Comparison of ENCODE assay signal across 8 mouse cellular contexts in genomic region chr13:55212361-55213137, GRCm38 (mm10). TPM values are rescaled to one million over a fixed set of nuclear protein-coding genes. Genes with fewer than 3 reads are reported as not detected.
DNase-seq lines count a peak whose midpoint lies in the region; ATAC-seq and TF ChIP-seq lines count a peak whose summit lies in the region.

No protein-coding gene starts in this region.

- H3K9me3 ChIP-seq in G1E (replicated peaks): peaks cover 27% of the 10 kb centered on the region
- H3K9me3 ChIP-seq in forebrain, embryonic 11.5 days (ENCODE audit: control insufficient read depth, low read length): no peaks in the 10 kb centered on the region
- no peaks in the 10 kb centered on the region for H3K9me3 ChIP-seq in heart, postnatal 0 days (replicated peaks; ENCODE audit: control insufficient read depth, low read length)
- H3K9me3 ChIP-seq in lung, embryonic 14.5 days (ENCODE audit: low read depth, low read length): no peaks in the 10 kb centered on the region

- H3K4me2 ChIP-seq in forebrain, embryonic 11.5 days (ENCODE audit: low read depth, low read length, severe bottlenecking): peak overlapping the region; percentile 88
- peak overlapping the region; percentile 87 for H3K4me2 ChIP-seq in heart, postnatal 0 days (ENCODE audit: low read depth, low read length)
- H3K4me2 ChIP-seq in lung, embryonic 14.5 days: peak overlapping the region; percentile 95

- peaks cover 45% of the 10 kb centered on the region for H3K4me1 ChIP-seq in G1E (ENCODE audit: insufficient read depth, low read depth, low read length)
- peaks cover 21% of the 10 kb centered on the region for H3K4me1 ChIP-seq in forebrain, embryonic 11.5 days (replicated peaks; ENCODE audit: control insufficient read depth, insufficient read depth, low read length)
- peaks cover 34% of the 10 kb centered on the region for H3K4me1 ChIP-seq in heart, postnatal 0 days (ENCODE audit: control insufficient read depth, insufficient read depth)
- H3K4me1 ChIP-seq in lung, embryonic 14.5 days (ENCODE audit: insufficient read depth): peaks cover 26% of the 10 kb centered on the region

- under 1% methylated on average over 57 of the region's 58 CpGs for WGBS in forebrain, embryonic 11.5 days
- WGBS in heart, postnatal 0 days: under 1% methylated on average over 54 of the region's 58 CpGs
- WGBS in lung, embryonic 14.5 days: under 1% methylated on average over 58 of the region's 58 CpGs

- 0 out of 2 replicates have a peak, but pooled peaks have one; percentile 29 for TF ChIP-seq EP300 in heart, postnatal 0 days (IDR thresholded peaks at IDR 0.05; ENCODE audit: low read depth)

- DNase-seq in G1E (ENCODE audit: low spot score): peak; percentile 53
- DNase-seq in c-Kit-negative CD71-positive TER-119-positive erythroid progenitor cells, embryonic 14.5 days (ENCODE audit: low read depth, low spot score): peak; percentile 40
- peak; percentile 82 for DNase-seq in forebrain, embryonic 11.5 days (ENCODE audit: low spot score)
- DNase-seq in heart, postnatal 0 days (ENCODE audit: low spot score): peak; percentile 66
- DNase-seq in kidney, postnatal 4 days: peak; percentile 73 to 83
- DNase-seq in lung, embryonic 14.5 days: peak; percentile 66
- peak; percentile 75 for DNase-seq in retina, postnatal 1 day
- peak; percentile 58 for DNase-seq in urinary bladder, postnatal 14 days (ENCODE audit: low spot score)

- H3K36me3 ChIP-seq in G1E (replicated peaks): peaks cover 34% of the 10 kb centered on the region
- H3K36me3 ChIP-seq in forebrain, embryonic 11.5 days (ENCODE audit: control insufficient read depth, insufficient read depth, low read length): peaks cover 4% of the 10 kb centered on the region; the same call in 1 of the 2 replicates
- H3K36me3 ChIP-seq in heart, postnatal 0 days (replicated peaks; ENCODE audit: control insufficient read depth, insufficient read depth, low read length): peaks cover 25% of the 10 kb centered on the region
- peaks cover 43% of the 10 kb centered on the region for H3K36me3 ChIP-seq in lung, embryonic 14.5 days (ENCODE audit: insufficient read depth)

- no peak for TF ChIP-seq CTCF in G1E (IDR thresholded peaks at IDR 0.05; ENCODE audit: low read depth, low read length)
- TF ChIP-seq CTCF in heart, postnatal 0 days (IDR thresholded peaks at IDR 0.05; ENCODE audit: low read depth): no peak
- TF ChIP-seq CTCF in lung, embryonic 14.5 days (IDR thresholded peaks at IDR 0.05; ENCODE audit: low read depth): no peak

- peak overlapping the region; percentile 83 for H3K9ac ChIP-seq in forebrain, embryonic 11.5 days (ENCODE audit: low read length)
- peak overlapping the region; percentile 95 for H3K9ac ChIP-seq in heart, postnatal 0 days (replicated peaks; ENCODE audit: low read depth, low read length)
- H3K9ac ChIP-seq in lung, embryonic 14.5 days: peak overlapping the region; percentile 93

- peaks cover 9% of the 10 kb centered on the region; the same call in 1 of the 2 replicates for H3K27me3 ChIP-seq in G1E (ENCODE audit: insufficient read depth, low read length)
- no peaks in the 10 kb centered on the region for H3K27me3 ChIP-seq in forebrain, embryonic 11.5 days (ENCODE audit: control insufficient read depth, insufficient read depth, low read length)
- no peaks in the 10 kb centered on the region for H3K27me3 ChIP-seq in heart, postnatal 0 days (ENCODE audit: control insufficient read depth, insufficient read depth, low read length)
- no peaks in the 10 kb centered on the region for H3K27me3 ChIP-seq in lung, embryonic 14.5 days (ENCODE audit: insufficient read depth, low read length)

- peak overlapping the region; percentile 88 for H3K4me3 ChIP-seq in G1E (ENCODE audit: low read depth, low read length)
- peak overlapping the region; percentile 64 for H3K4me3 ChIP-seq in forebrain, embryonic 11.5 days (ENCODE audit: low read depth, low read length)
- H3K4me3 ChIP-seq in heart, postnatal 0 days (ENCODE audit: low read depth, low read length): peak overlapping the region; percentile 80
- peak overlapping the region; percentile 81 for H3K4me3 ChIP-seq in lung, embryonic 14.5 days (ENCODE audit: low read depth, low read length)

- peak overlapping the region; percentile 98 for H3K27ac ChIP-seq in forebrain, embryonic 11.5 days (ENCODE audit: low read depth, low read length)
- H3K27ac ChIP-seq in heart, postnatal 0 days (ENCODE audit: low read depth): peak overlapping the region; percentile 98
- H3K27ac ChIP-seq in lung, embryonic 14.5 days (ENCODE audit: low read depth): peak overlapping the region; percentile 99

- no peak for ATAC-seq in G1E (ENCODE audit: extremely low read depth, insufficient number of reproducible peaks, low FRiP score, poor library complexity, severe bottlenecking)
- no peak for ATAC-seq in forebrain, embryonic 11.5 days (replicated peaks; ENCODE audit: low FRiP score)
- ATAC-seq in heart, postnatal 0 days (ENCODE audit: insufficient read depth, low read depth): no peak; the same call in 1 of the 2 replicates
- peak; percentile 0; the same call in 1 of the 2 replicates for ATAC-seq in lung, embryonic 14.5 days (ENCODE audit: insufficient read depth)

RNA-seq across cellular contexts. Expression of gene Nsd1, which starts 3.0 kb away (rescaled TPM):
- total RNA-seq in G1E (2014; fragmentation: Nextera tagmentation) (99.3 and 111 TPM in 2 replicates), G1E (2017) (52.9 and 64.1 TPM in 2 replicates)
- 11.6 and 14.8 TPM in 2 replicates for polyA plus RNA-seq in G1E (2012)
- 69.6 and 79.3 TPM in 2 replicates for polyA plus RNA-seq in forebrain, embryonic 11.5 days (2014; fragmentation: Nextera tagmentation; extraction: Ambion mirVana)
- total RNA-seq in heart, postnatal 0 days (2014; rRNA removed; ENCODE audit: low replicate concordance): 49.3 and 75.1 TPM in 2 replicates
- 39.1 and 45.4 TPM in 2 replicates for polyA plus RNA-seq in heart, postnatal 0 days (2015; fragmentation: Nextera tagmentation; extraction: Ambion mirVana)
- polyA plus RNA-seq in lung, embryonic 14.5 days (2014; fragmentation: Nextera tagmentation; extraction: Ambion mirVana): 70.0 and 80.7 TPM in 2 replicates
